Mouse (Mus musculus): ENCODE results near the gene Tmed8. TPM values are rescaled to one million over a fixed set of nuclear protein-coding genes. Genes with fewer than 3 reads are reported as not detected.
A peak's percentile ranks its signal among the peaks of the same experiment; 100 is the strongest.

The Tmed8 gene
- total and polyA plus RNA-seq, 3 experiments = 27.3 to 34.8 (median 27.9) TPM

GRCm38 (mm10) chr12:87146966-87147365 is 53.3 kb downstream of the Tmed8 start, which contains the start of gene Gstz1:
TSS of gene Gstz1 (plus strand) at chr12:87147165.
- peak; percentile 88 for DNase-seq (ENCODE audit: extremely low read depth)
- Histone ChIP-seq H3K79me2 (replicated peaks; ENCODE audit: control insufficient read depth, extremely low read depth, insufficient read depth, poor library complexity, severe bottlenecking) (peaks cover 22% of the 10 kb centered on the region), H3K36me3 (replicated peaks in 1 of 2; ENCODE audit: control insufficient read depth in 1 of 2, insufficient read depth in 1 of 2, low read length in 1 of 2) (peaks cover 3 to 8% of the 10 kb centered on the region in 2 experiments), H3K9me3 (replicated peaks; ENCODE audit: low read length) (peaks cover 5% of the 10 kb centered on the region), H3K4me1 (ENCODE audit: control insufficient read depth in 1 of 2, insufficient read depth in 2 of 2) (peaks cover 0 to 20% of the 10 kb centered on the region in 2 experiments; a peak in 2 of 4 replicates), H3K4me3 (replicated peaks in 1 of 3; ENCODE audit: low read depth in 2 of 3, low read length in 2 of 3, poor library complexity in 1 of 3) (peak within 1 kb of the TSS; percentile 75 to 98 (median 85)), H3K9ac (ENCODE audit: insufficient read depth, low read depth) (peak within 1 kb of the TSS; percentile 92), H3K27me3 (replicated peaks) (no peaks in the 10 kb centered on the region), H3K4me2 (ENCODE audit: insufficient read depth, low read depth, poor library complexity, severe bottlenecking) (peak within 1 kb of the TSS; percentile 89), H3K27ac (ENCODE audit: insufficient read depth, low read depth) (peak within 1 kb of the TSS; percentile 86)
- dilution Hi-C loops (cut with MboI; ENCODE audit: extremely low pct_ligation_motif_present, extremely low pct_unique_long_range_greater_than_20kb, low sequenced_read_pairs) = no loop called here
- in situ Hi-C loops (cut with MboI; ENCODE audit: low pct_ligation_motif_present, low pct_unique_long_range_greater_than_20kb, low sequenced_read_pairs) = no loop called here
- TF ChIP-seq HCFC1 (IDR thresholded peaks at IDR 0.05; ENCODE audit: low read depth, low read length) (no peak), MXI1 (IDR thresholded peaks at IDR 0.05; ENCODE audit: low read depth, low read length) (peak; percentile 92), SIN3A (IDR thresholded peaks at IDR 0.05; ENCODE audit: low read length) (peak; percentile 88), UBTF (IDR thresholded peaks at IDR 0.05; ENCODE audit: low read depth, low read length) (no peak), PAX5 (IDR thresholded peaks at IDR 0.05; ENCODE audit: low read length) (no peak), TBP (conservative IDR thresholded peaks at IDR 0.05; ENCODE audit: low read depth, low read length) (0 out of 2 replicates have a peak, but pooled peaks have one; percentile 30), MAFK (IDR thresholded peaks at IDR 0.05; ENCODE audit: insufficient replicate concordance, low read length) (no peak)

DNA sequence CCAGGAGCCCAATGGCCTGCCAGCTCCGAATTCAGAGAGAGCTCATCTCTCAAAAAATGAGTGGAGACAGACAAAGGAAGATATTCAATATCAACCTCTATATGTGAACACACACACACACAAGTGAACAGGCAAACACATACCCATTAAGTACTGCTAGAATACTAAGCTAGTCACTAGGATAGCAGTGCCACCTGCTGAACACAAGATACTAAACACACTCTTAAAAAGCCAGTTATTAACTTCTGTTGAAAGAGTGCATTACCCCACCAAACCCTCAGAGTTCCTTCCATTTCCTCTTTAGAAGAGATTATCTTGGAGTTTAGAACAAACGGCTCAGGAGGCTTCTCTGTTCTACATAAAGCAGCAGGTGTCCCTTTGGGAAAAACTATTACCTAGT is 58.1 kb downstream of the Tmed8 start:
- no peak overlapping the region for H3K9ac ChIP-seq (ENCODE audit: insufficient read depth, low read depth)

DNA sequence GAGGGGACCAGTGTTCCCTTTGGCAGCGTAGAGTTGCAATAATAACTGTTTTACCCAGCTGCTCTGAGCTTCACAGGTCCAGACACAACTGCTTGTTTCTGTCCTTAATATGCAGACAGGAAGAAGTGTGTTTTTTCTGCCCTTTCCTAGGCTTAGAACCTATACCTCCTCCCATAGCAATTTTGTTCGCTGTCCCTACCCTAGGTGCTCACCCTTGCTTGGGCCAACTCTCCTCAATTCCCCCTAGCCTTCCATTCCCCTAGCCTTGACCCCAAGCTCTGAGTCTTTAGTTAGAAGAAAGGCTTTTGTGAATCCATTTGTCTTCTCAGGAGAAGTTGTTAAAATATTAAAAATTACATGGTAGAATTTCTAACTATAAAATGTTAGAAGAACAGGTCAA is 61.5 kb downstream of the Tmed8 start:
- TF ChIP-seq MEF2A (IDR thresholded peaks at IDR 0.05; ENCODE audit: borderline replicate concordance, low read depth, low read length) = no peak
- Histone ChIP-seq H3K4me3 (replicated peaks in 1 of 3; ENCODE audit: low read depth in 2 of 3, low read length in 2 of 3, poor library complexity in 1 of 3) (no peak overlapping the region), H3K27me3 (replicated peaks) (no peaks in the 10 kb centered on the region), H3K4me1 (ENCODE audit: control insufficient read depth in 1 of 2, insufficient read depth in 2 of 2) (peaks cover 0 to 3% of the 10 kb centered on the region in 2 experiments; a peak in 1 of 4 replicates), H3K9me3 (replicated peaks; ENCODE audit: low read length) (no peaks in the 10 kb centered on the region), H3K79me2 (replicated peaks; ENCODE audit: control insufficient read depth, extremely low read depth, insufficient read depth, poor library complexity, severe bottlenecking) (no peaks in the 10 kb centered on the region), H3K9ac (ENCODE audit: insufficient read depth, low read depth) (no peak overlapping the region), H3K4me2 (ENCODE audit: insufficient read depth, low read depth, poor library complexity, severe bottlenecking) (no peak overlapping the region), H3K27ac (ENCODE audit: insufficient read depth, low read depth) (no peak overlapping the region), H3K36me3 (replicated peaks in 1 of 2; ENCODE audit: control insufficient read depth in 1 of 2, insufficient read depth in 1 of 2, low read length in 1 of 2) (peaks cover 8 to 31% of the 10 kb centered on the region in 2 experiments)
- DNase-seq (ENCODE audit: extremely low read depth) = no peak
- dilution Hi-C loops (cut with MboI; ENCODE audit: extremely low pct_ligation_motif_present, extremely low pct_unique_long_range_greater_than_20kb, low sequenced_read_pairs) (no loop called here), in situ Hi-C loops (cut with MboI; ENCODE audit: low pct_ligation_motif_present, low pct_unique_long_range_greater_than_20kb, low sequenced_read_pairs) (no loop called here)

More for the DNA sequence above, 58.1 kb downstream of the Tmed8 start:
- peaks cover 5% of the 10 kb centered on the region; the same call in 1 of the 2 replicates for H3K79me2 ChIP-seq (replicated peaks; ENCODE audit: control insufficient read depth, extremely low read depth, insufficient read depth, poor library complexity, severe bottlenecking)
- no peak for DNase-seq (ENCODE audit: extremely low read depth)
- peaks cover 8 to 13% of the 10 kb centered on the region in 2 experiments for H3K36me3 ChIP-seq (replicated peaks in 1 of 2; ENCODE audit: control insufficient read depth in 1 of 2, insufficient read depth in 1 of 2, low read length in 1 of 2)
- dilution Hi-C loops (cut with MboI; ENCODE audit: extremely low pct_ligation_motif_present, extremely low pct_unique_long_range_greater_than_20kb, low sequenced_read_pairs) = no loop called here
- in situ Hi-C loops (cut with MboI; ENCODE audit: low pct_ligation_motif_present, low pct_unique_long_range_greater_than_20kb, low sequenced_read_pairs) = no loop called here
- H3K9me3 ChIP-seq (replicated peaks; ENCODE audit: low read length) = no peaks in the 10 kb centered on the region
- no peaks in the 10 kb centered on the region for H3K27me3 ChIP-seq (replicated peaks)
- no peak overlapping the region for H3K4me3 ChIP-seq (replicated peaks in 1 of 3; ENCODE audit: low read depth in 2 of 3, low read length in 2 of 3, poor library complexity in 1 of 3)
- TF ChIP-seq MAFK (IDR thresholded peaks at IDR 0.05; ENCODE audit: insufficient replicate concordance, low read length) = no peak
- peaks cover 0 to 19% of the 10 kb centered on the region in 2 experiments; a peak in 2 of 4 replicates for H3K4me1 ChIP-seq (ENCODE audit: control insufficient read depth in 1 of 2, insufficient read depth in 2 of 2)
- no peak overlapping the region for H3K27ac ChIP-seq (ENCODE audit: insufficient read depth, low read depth)
- no peak overlapping the region for H3K4me2 ChIP-seq (ENCODE audit: insufficient read depth, low read depth, poor library complexity, severe bottlenecking)

All from CH12.LX (cell line).